Mouse (Mus musculus) thymus, postnatal 0 days (tissue): Measurements from ENCODE around the gene Wdr20. TPM values are rescaled to one million over a fixed set of nuclear protein-coding genes. Genes with fewer than 3 reads are reported as not detected.

Experiments used
- DNase-seq: peaks from one replicate; pipeline ENCODE4 v3.0.0-alpha.2; 2015; ENCODE audit warnings: low spot score
- polyA plus RNA-seq: library from polyadenylated mRNA; unstranded; fragments of >200 nt; fragmentation: Nextera tagmentation; extraction: Ambion mirVana; gene quantifications from 2 replicates; pipeline ENCODE4 v1.2.1, GENCODE M21; 2015

Wdr20 gene
- polyA plus RNA-seq, 1 experiment from 2014 or later, result 24.8 TPM

DNA sequence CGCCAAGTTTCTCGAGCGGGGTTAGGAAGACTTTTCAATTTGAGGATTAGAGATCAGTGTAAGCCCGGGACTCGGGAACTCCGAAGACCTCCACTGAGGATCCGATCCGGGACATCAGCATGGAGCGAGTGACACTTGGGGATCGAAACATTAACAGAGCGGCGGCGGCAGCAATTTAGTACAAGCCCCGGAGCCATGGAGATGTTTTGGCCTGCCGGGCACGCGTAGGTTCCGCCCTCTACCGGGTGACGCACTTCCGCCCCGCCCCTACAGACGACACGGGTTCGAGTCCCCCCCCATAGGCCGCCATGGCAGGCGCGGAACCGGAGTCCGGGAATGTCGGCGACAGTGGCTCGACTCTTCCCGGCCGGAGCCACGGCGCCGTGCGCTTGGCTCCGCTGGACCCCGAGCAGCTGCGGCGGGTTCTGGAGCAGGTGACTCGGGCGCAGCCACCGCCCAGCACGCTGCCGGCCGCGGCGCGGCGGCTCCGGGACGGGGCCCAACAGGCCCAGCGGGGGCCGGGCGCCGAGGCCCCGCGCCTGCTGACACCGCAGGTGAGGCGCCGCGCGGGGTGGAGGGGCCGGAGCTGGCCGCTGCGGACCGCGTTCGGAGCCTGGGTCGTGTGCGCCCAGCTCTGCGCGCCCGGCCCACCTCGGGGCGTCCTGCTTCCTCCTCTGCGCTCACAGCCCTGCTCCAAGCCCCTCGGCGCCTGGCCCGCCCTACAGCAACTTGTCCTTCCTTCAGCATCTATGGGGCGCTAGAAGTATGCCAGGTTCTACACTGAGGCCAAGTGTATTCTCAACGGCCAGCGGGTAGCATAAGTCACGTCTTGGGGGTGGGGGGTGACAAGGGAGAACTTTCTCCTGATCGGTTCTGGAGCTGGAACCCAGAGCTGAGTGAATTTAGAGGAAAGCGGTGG, 112.5 kb downstream of the Wdr20 start, which contains the start of gene Zfp839:
Gene Zfp839, plus strand, starts transcription at position 244 of the 919 bp plus-strand sequence.
- DNase-seq, result peak; percentile 69

DNA sequence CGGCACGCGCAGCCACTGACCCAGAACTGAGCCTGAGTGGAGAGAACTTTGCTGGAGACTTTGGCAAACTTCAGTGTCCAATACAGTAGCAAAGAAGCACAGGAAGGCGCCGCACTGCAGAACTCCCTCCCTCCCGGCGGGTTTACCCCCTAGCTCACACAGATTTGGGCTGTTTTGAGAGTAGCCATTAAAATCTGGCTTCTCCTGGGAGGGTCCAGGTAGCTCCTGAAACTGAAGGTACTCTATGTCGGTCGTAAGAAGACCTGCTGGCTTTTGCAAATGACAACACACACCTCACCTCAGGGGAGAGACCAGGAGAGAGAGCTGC, 113.1 kb downstream of the Wdr20 start:
- DNase-seq, result peak; percentile 23

DNA sequence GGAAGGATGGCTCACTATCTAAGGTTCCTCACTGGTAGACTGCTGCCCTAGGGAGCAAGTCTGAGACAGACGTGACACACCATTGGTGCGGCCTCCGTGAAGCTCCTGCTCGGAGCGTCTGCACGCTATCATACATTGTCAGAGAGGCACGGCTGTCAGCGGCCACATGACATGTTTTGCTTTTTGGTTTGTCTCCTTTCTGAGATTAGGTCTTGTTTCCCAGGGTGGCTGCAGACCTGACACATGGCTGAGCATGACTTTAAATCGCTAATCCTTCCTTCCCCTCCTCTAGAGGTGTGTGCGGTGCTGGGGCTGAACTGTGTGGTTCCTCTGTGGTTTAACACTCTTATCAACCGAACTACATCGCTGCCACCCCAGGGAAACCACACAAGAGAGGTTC, 113.7 kb downstream of the Wdr20 start:
- peak; percentile 14 for DNase-seq

DNA sequence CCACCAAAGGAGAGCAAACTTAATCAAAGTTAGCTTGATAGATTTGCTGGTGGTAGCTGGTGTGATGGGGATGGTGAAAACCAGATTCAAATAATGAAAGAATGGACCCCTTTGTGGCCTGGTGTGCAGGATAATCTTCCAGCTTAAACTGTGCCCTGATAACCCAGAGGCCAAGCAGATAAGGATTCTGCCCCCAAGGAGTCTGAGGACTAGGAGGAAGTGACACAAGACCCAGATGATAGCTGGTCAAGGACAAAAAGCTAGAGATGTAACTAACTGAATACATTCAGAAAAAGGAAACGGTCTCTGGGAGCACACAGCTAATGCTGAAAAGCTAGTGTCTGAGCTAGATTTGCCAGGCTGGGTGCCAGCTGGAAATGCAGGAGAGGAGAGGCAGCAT, 114.2 kb downstream of the Wdr20 start:
- no peak for DNase-seq

Other genes with a start within 250 kb of the Wdr20 start
- 24.2 and 33.2 TPM in 2 replicates for gene Dync1h1, start 136.5 kb upstream of the Wdr20 start, polyA plus RNA-seq
- not detected in 2 replicates for gene 1700001K19Rik, start 55.3 kb upstream of the Wdr20 start, polyA plus RNA-seq
- gene Hsp90aa1, start 35.2 kb upstream of the Wdr20 start, polyA plus RNA-seq, result 690 and 768 TPM in 2 replicates
- 1.4 and 1.7 TPM in 2 replicates for gene Mok, start 103.0 kb downstream of the Wdr20 start, polyA plus RNA-seq
- gene Zfp839, start 112.3 kb downstream of the Wdr20 start, polyA plus RNA-seq, result 1.6 and 3.1 TPM in 2 replicates
- gene Cinp, start 151.2 kb downstream of the Wdr20 start, polyA plus RNA-seq, result 70.0 and 71.9 TPM in 2 replicates
- gene Tecpr2, start 151.3 kb downstream of the Wdr20 start, polyA plus RNA-seq, result 1.6 and 1.8 TPM in 2 replicates
- gene Ankrd9, start 241.1 kb downstream of the Wdr20 start, polyA plus RNA-seq, result 9.6 and 11.0 TPM in 2 replicates